Mouse (Mus musculus): Measurements from ENCODE around the gene Gstcd. TPM values are rescaled to one million over a fixed set of nuclear protein-coding genes. Genes with fewer than 3 reads are reported as not detected.

Gene Gstcd
- polyA plus RNA-seq (2017; shearing (Covaris generic)), result 9.7 TPM

GRCm38 (mm10) chr3:133091664-133092273 lies at the start of gene Gstcd, which contains the start of gene Ints12:
Gene Gstcd (minus strand): TSS chr3:133092033.
Gene Ints12 (plus strand): TSS chr3:133091840.

GRCm38 (mm10) chr3:132949791-132950528 lies 141.9 kb downstream of the Gstcd start, which contains the start of gene Npnt:
Gene Npnt (minus strand): TSS chr3:132950291.

Other genes starting within 250 kb of the Gstcd start
- 0.31 TPM for gene Npnt, start 141.7 kb downstream of the Gstcd start, polyA plus RNA-seq (2017; shearing (Covaris generic))
- 16.5 TPM for gene Ints12, start 193 bp downstream of the Gstcd start, polyA plus RNA-seq (2017; shearing (Covaris generic))
- 0.05 TPM for gene Arhgef38, start 142.9 kb upstream of the Gstcd start, polyA plus RNA-seq (2017; shearing (Covaris generic))
- 22.6 TPM for gene Ppa2, start 218.1 kb upstream of the Gstcd start, polyA plus RNA-seq (2017; shearing (Covaris generic))